Mouse (Mus musculus) frontal cortex, postnatal 14 days (tissue): Measurements from ENCODE around the gene Cacna1g.

Source experiments
- DNase-seq, 2 experiments: peaks; one replicate each; pipeline ENCODE4 v3.0.0; 2022; ENCODE audit warnings: low spot score in 2 of 2

The Cacna1g gene

GRCm38 (mm10) chr11:94361166-94361870 is 112.7 kb downstream of the Cacna1g start:
- no peak for DNase-seq

- no peak for DNase-seq
Observed at GRCm38 (mm10) chr11:94359168-94359567, 114.8 kb downstream of the Cacna1g start.
